Mouse (Mus musculus) heart, adult 9 months (tissue): ENCODE measurements around the gene Cacng7.
A peak's percentile ranks its signal among the peaks of the same experiment; 100 is the strongest.
"Not testable (repeated sequence)": the region's sequence is repeated elsewhere in the genome, so short reads cannot be mapped to it uniquely, and the experiment has no call there.

Experiments used
- DNase-seq, 2 experiments: peaks; one replicate each; pipeline ENCODE4 v3.0.0; 2022; ENCODE audit warnings: low spot score in 2 of 2

The Cacng7 gene

DNA sequence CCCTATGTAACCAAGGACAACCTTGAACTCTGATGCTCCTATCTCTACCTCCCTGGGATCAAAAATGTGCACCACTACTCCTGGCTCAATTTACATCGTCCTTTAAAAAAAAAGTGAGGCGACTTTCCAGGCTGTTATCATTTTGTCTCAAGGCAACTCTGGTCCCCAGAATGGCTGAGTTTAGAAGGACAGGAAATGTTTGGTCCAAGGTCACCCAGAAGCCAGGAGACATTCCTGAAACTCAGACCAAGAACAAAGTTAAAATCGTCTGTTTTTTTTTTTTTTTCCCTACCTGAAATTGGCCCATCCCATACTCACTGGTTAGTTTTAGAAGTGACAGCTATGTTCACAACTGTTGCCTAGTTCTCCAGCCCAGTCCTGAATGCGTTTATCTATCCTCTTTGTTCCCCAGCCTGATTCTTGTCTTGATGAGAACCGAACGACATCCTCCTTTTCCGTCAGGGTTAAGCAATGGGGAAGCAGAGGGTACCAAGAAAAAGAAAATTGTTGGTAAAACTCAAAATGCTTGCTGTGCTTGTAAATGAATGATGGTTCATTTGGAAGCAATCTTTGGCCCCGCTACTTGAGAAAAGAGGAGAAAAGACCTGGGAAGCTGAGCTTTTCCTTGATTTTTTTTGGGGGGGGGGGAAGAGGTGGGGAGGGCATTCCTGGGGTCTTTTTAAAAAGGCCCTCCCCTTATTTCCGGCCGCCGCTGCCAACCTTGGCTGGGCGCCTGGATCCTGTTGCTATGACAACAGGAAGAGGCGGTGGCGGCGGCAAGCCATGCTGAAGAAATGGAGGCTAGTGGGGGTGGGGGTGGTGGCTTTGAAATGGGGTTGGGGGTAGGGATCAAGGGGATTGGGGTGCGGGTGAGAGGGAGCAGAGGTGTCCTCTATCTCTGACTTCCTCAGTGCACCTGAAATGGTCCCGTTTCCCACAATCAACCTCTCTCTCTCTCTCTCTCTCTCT, 57.0 kb downstream of the Cacng7 start:
- peak in 1 of 2 experiments; percentile 13 for DNase-seq

DNA sequence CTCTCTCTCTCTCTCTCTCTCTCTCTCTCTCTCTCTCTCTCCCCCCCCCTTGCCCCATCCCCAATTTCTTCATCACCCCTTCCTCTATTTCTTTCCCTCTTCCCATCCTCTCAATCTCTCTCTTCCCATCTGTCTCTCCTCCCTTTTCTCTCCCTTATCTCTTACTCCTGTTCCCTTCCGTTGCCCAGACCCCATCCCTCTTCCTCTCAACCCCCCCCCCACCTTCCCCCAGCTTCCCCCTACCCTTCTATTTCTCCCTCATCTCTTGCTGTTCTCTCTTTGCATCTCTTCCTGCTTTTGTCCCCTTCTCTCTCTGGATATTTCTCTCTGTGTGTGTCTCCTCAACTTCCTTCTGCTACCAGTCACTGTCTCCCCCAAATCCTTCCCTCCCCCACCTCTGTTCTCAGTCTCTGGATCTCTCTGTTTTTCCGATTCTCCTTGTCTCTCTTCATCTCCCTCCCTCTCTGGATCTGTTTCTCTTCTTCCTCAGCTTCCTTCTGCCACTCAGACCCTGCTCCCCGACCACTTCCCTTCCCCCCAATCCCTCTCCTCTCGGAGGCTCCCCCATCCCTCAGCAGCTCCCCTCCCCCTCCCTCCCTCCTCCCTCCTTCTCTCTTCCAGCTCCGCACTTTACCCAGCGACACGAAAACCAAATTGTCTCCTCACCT, 57.8 kb downstream of the Cacng7 start, which contains the start of gene Cacng8:
Gene Cacng8 (plus strand): TSS at position 271 of the 668 bp plus-strand sequence.
- DNase-seq, result no peak

DNA sequence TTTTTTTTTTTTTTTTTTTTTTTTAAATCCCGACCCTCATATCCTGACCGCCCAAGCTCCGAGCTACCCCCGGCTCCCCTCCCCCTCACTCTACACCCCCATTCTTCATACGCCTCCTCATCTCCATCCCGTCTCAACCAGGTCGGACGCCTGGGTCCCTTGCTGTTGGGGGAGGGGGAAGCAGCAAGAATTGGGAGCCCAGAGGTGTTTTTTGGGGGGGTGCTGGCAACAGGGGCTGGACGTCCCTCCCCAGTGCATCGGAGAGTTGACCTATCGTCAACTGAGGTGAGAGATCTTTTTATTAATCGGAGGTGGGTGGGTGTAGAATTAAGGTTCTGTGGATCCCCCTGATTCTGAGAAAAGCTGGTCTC, 58.3 kb downstream of the Cacng7 start:
- no peak for DNase-seq

DNA sequence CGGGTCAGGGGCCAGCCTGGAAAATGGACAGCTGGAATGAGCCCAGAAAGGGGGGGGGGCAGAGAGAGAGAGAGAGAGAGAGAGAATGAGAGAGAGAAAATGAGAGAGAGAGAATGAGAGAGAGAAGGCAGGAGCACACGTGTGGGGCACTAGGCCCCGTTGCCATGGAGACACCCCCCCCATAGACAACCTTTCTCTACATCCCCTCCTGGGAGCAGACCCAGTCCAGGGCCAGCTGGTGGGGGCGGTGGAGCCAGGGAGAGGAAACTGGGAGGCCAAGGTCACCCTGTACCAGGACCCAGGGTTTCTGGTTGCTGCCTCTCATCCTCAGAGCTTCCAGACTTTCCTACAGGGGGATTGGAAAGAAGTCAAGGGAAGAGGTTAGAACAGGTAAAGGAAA, 59.1 kb downstream of the Cacng7 start:
- DNase-seq, result no peak

DNA sequence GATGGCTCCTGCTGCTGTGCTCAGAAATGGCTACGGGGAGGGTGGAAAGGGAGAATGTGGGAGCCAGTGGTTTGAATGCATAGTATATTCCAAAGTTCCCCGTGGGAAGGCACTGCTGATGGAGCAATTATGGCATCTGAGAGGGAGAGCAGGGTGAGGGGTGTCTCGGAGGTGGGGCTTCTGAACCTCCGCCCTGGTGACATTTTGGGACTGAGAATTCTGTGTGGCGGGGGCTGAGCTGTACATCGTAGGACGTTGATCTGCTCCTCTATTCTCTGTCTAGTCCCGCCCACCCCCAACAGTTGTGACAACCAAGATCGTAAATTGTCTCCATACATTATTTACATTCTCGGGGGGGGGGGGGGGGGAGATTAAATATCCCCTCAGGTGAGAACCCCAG, 64.6 kb downstream of the Cacng7 start:
- no peak for DNase-seq

DNA sequence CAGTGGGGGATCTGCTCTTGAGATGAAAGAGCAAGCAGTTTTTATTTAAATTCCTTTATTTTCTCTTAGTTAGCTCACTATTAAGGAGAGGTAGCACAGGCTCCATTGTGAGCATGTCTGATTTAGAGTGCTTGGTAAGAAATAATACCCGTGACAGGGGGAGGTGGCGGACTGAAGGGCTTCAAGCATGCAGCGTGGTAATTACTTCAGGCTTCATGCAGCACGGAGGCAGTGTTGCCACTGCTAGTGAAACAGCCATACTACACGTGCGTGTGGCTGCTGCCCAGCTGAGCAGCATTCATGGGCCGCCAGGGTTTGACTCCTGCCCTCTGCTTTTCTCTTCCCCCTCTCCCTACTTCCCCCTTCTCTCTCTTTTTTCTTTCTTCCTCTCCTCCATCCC, 65.0 kb downstream of the Cacng7 start:
- DNase-seq, result no peak

DNA sequence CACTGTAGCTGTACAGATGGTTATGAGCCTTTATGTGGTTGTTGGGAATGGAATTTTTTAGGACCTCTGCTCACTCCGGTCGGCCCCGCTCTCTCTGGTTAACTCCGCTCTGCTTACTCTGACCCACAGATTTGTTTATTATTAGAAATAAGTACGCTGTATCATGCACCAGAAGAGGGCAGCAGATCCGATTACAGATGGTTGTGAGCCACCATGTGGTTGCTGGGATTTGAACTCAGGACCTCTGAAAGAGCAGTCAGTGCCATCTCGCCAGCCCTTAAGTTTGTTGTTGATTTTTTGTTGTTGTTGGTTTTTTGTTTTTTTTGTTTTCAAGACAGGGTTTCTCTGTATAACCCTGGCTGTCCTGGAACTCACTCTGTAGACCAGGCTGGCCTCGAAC, 65.6 kb downstream of the Cacng7 start:
- not testable (repeated sequence) for DNase-seq

DNA sequence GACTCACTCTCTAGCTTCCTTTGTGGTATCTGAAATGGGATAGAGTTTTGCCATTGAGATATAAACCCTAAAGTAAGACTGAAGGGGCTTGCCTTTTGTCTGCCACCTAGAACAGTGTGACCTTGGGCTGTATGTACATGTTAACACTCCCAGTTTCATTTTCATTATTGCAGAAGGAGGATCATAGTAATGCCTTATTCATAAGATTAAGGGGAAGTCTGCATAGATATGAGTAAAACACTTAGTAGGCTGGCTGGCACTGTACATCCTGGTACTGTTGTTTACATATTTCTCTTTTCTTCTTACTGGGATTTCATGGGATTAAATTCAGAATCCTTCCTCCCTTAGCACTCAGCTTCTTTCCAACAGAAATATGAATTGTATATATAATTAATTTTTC, 67.2 kb downstream of the Cacng7 start:
- DNase-seq, result no peak

DNA sequence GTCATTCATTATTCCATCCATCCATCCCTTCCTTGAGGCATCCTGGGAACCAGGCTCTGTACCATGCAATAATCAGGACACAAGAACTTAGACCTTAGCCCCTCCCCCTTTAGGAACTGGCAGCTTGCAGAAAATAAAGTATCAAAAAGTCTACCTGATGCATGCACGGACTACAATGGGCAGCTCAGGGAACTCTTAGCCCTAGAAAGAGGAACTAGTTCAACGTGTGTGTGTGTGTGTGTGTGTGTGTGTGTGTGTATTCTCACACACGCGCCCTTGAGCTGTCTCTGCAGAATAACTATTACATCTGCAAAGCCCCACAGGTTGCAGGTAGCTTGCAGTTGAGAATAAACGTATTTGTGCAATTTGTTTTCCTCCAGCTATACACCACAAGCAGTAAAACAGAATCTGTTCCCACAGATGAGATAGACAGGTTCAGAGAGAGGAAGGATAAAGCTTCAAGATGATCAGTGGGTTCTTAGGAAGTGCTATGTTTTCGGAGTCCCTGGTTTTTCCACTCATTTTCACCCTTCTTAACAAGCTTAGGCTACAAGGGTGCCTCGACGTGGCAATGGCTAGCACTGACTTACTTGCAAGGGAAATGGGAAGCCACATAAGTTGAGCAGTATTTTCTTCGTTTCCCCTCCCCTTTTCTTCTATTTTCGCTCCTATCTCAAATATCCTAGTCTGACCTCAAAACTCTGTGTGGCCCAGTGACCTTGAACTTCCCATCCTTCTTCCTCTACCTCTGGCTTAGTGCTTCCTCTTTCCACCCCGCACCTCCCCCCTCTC, 77.2 kb downstream of the Cacng7 start:
- DNase-seq, result no peak

DNA sequence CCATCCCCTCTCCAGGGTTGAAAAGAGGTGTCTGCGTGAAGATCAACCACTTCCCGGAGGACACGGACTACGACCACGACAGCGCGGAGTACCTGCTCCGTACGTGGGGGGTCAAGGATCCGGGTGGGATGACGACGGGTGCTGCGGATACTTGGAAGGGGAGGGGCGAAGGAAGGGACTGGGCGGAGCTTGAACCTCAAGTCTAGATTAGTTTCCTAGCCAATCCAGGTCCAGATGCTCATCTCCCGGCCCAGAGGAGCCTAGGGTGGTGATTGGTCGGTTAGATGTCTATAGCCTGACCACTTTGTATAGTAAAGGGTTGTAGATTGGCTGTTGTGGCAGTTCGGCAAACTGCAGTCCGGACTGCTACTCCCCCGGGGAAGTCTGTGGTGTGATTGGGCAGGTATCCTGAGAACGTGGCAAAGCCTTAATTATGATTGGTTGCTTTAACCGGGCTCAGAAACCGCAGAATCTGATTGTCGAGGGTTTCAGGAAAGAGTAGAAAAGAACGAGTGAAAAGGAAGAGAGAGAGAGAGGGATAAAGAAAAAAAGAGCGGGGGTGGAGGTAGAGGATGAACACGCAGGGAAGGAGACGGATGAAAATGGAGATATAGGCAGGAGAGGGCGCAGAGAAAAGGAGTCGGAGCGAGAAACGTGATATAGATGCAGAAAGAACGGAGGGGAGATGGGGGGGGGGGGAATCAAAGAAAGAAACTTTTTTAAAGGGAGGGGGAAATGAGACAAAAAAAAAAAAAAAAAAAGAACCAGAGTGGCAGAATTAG, 78.6 kb downstream of the Cacng7 start:
- no peak for DNase-seq

DNA sequence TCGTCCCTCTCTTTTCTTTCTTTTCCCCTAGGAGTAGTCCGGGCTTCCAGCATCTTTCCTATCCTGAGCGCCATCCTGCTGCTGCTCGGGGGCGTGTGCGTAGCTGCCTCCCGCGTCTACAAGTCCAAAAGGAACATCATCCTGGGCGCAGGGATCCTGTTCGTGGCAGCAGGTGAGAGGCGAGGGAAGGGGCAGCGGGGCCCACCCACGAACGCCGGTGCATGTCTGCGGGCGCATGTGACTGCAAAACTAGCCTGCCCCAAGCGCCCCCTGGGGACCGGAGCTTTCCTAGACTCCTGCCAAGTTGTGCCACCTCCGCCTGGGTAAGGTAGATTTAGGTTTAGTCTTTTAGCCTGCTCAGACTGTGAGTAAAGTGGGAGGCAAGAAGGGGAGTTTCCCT, 79.3 kb downstream of the Cacng7 start:
- DNase-seq, result no peak

DNA sequence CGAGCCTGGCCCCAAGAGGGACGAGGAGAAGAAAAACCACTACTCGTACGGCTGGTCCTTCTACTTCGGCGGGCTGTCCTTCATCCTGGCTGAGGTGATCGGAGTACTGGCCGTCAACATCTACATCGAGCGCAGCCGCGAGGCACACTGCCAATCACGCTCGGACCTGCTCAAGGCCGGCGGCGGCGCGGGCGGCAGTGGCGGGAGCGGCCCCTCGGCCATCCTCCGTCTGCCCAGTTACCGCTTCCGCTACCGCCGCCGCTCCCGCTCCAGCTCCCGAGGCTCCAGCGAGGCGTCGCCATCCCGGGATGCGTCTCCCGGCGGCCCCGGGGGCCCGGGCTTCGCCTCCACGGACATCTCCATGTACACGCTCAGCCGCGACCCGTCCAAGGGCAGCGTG, 82.1 kb downstream of the Cacng7 start:
- no peak for DNase-seq

DNA sequence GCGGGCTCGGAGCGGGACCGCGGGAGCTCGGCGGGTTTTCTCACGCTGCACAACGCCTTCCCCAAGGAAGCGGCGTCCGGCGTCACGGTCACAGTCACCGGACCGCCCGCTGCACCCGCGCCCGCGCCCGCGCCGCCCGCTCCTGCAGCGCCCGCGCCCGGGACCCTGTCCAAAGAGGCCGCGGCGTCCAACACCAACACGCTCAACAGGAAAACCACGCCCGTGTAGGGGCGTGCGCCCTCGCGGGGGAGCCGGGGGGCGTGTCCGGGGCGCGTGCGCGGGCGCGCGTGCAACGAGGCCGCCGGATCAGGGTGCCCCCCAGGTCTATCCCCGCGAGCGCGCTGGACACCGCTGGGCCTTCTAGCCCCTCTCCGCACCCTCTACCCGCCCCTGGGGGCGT, 82.6 kb downstream of the Cacng7 start:
- peak in 1 of 2 experiments; percentile 6 for DNase-seq
